Mouse (Mus musculus) thymus, postnatal 25 days (tissue): ENCODE results near the gene Syce1.
"Not testable (repeated sequence)": the region's sequence is repeated elsewhere in the genome, so short reads cannot be mapped to it uniquely, and the experiment has no call there.

Source experiments
- DNase-seq: peaks from one replicate; pipeline ENCODE4 v3.0.0; 2022

Gene Syce1

DNA sequence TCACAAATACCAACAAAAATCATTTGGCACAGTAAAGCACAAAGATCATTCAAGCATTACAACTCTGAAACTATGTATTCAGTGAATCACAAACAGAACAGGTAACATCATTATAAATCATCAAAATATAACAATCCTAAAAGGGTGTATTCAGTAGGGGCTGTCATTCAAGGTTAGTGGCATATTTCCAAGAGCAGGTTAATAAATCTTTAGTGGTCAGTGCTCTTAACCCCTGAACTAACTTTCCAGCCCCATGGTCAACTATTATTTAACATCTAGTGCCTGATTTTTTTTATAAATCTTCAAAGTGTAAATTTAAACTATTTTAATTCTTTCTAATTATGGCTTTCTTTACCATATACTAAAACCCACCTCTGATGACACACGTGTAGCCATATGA is 22.3 kb downstream of the Syce1 start:
- not testable (repeated sequence) for DNase-seq

DNA sequence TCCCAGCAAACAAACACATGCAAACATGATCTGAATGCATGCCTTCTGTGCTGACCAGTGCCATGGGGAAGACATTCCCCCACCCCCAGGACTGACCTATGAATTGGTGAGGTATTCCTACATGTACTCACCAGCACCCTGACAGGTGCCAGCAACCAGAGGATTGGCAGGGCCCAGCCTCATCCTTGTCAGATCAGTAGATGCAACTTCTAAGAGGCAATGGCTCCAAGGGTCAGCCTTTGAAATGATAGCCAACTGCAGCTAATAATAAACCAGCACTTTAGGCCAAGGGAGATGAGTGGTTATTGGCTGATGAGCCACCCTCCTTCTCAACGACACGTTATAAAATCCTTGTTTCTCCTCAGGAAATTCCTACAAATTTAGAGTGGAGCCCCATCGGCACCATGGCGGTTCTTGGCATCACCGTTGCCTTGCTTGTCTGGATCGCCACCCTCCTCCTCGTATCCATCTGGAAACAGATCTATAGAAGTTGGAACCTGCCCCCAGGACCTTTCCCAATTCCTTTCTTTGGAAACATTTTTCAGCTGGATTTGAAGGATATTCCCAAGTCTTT is 24.1 kb downstream of the Syce1 start, which contains the start of gene Cyp2e1:
TSS of gene Cyp2e1 (plus strand) at position 293 of the 574 bp plus-strand sequence.
- DNase-seq = no peak

DNA sequence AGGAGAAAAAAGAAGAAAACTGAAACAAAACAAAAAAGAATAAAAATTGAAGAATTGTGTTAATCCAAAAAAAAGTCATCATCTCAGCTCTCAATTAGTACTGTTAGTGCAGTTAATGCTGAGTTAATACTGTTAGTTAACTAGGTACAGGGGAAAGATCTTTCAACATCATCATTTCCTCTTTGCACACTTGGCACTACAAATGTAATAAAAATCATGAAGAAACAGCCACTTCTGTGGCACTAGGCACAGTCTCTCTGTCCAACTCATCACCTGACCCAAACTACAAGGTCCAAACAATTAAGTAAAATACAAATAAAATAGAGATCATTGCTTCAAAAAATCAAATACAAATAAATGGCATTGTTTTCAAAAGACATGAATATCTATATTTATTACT is 27.0 kb downstream of the Syce1 start:
- DNase-seq = no peak

DNA sequence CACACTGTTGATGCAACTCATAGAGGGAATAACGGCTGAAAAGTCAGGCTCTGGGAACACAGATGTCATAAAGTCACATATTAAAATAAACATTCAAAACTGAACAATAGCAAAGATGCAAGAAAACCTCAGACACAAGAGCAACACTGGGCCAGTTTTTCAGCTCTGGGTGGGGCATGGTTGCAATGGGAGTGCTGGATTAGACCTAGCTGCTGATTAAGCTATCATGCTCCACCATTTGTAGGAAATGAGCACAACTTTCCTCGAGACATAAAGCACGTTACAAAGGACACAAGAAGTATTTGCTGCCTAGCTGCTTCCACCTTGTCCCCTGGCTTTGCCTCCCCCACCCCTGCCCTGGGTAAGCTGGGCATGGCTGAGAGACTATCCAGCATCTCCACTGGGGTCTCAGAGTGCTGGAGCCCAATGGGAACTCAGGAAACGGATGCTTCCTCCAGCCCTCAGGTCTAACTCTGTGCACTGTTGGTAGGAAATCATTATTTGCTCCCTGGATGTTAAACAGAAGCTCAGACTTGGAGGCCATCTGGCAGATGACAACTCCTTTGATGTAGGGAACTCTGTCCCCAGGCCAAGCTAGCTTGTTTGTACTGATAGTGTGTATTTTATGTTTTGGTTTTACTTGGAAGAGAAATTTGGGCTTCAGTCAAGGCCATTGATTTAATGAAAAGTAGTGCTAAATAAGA is 31.3 kb downstream of the Syce1 start:
- no peak for DNase-seq

DNA sequence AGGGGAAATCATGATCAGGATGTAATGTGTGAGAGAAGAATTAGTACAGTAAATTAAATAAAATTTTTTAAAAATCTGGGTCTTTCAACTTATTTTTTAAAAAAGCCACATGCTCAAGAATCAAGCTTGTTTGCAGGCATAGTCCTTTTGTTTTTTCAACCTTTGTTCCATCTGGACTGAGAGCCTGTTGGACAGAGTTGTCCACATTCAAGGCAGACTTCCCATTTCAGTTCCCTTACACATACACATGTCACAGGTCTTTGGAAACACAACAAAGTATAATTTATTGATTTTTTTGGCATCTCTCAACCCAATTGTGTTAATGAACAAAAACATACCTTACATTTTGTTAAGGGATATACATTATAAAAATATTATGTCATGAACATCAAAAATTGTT is 33.1 kb downstream of the Syce1 start:
- DNase-seq = no peak

DNA sequence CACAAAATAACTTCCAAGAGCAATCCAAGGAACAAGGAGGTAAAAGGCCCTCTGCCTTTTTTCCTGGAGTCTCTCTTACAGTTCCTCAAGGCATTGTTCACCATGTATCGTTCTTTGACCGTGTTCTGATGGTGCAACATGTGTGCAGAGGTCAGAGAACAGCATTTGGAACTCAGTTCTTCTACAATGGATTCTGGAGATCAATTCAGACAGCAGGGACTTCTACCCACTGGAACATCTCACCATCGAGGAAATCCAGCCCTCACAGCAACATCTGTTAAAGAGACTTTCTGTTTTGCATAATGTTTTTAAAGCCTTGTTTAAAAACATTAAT is 38.9 kb downstream of the Syce1 start:
- no peak for DNase-seq

DNA sequence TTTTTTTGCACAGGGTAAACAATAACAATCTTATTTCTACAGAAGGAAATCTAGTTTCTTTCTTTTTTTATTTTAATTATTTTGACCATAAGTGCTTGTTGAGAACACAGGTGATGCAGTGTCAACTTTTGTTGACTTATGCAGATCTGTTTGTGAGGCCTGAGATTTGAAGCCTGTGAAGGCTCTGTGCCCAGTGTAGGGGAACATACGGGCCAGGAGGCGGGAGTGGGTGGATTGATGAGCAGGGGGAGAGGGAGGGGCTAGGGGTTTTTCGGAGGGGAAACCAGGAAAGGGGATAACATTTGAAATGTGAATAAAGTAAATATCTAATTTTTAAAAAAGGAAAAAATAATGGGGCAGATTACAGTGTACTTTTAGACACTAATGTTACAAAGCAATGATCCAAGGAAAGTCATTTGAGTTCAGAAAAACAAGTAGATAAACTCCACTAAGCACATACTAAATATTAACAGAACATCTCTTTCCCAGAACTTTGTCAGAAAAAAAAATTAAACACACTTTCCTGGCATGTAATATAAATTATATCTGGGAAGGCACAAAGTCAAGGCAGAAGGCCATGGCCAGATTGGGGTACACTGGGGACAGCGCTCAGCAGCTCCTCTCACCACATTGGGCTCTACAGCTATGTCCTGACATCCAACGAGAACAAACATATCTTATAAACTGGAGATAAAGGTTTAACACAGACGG is 39.4 kb downstream of the Syce1 start:
- DNase-seq = no peak

DNA sequence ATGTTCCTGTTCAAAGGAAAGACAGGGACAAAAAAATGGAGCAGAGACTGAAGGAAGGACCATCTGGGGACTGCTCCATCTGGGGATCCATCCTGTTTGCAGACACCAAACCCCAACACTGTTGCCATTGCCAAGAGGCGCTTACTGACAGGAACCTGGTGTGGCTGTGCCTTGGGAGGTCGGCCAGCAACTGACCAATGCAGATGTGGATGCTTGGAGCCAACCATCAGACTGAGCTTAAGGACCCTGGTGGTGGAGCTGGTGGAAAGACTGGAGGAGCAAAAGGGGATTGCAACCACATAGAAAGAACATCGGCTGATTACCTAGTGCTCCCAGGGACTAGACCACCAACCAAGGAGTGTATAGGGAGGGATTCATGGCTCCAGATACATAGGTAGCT is 40.2 kb downstream of the Syce1 start:
- DNase-seq = no peak

DNA sequence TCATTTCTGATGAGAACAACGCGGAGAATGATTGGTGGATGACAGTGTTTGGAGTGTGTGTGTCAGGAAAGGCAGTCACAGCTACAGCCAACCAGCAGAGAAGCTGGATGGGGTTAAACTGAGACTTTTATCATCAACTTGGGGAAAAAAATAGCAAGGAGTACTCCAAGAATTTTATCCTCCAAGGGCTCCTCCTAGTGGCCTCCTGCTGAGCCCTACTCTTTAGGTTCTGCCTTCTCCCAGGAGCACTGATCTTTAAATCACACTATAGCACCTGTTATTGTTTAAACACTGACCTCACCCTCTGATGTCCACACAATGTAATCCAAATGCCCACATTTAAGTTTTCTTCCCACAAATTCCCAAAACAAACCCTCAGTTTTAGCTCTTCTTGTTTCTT is 54.5 kb downstream of the Syce1 start:
- DNase-seq = no peak
